ENCODE assay signal across 21 mouse cellular contexts in genomic region chr10:3173601-3174000, GRCm38 (mm10).
A peak's percentile ranks its signal among the peaks of the same experiment; 100 is the strongest.
DNase-seq lines count a peak whose midpoint lies in the region; ATAC-seq and TF ChIP-seq lines count a peak whose summit lies in the region.
"Had no signal": no experiment of that assay in that cellular context is flagged by ENCODE, and none has a peak within 500 bp of the region (broad histone marks: within the 10 kb centered on the region; RNA-seq: fewer than 3 reads in every experiment).

No protein-coding gene starts in this region.

- no peaks in the 10 kb centered on the region for H3K9me3 ChIP-seq in ES-E14 (ENCODE audit: control insufficient read depth, insufficient read depth, low read depth, low read length)
- peaks cover 17% of the 10 kb centered on the region; the same call in 1 of the 2 replicates for H3K9me3 ChIP-seq in forebrain, embryonic 15.5 days
- H3K9me3 ChIP-seq: embryonic facial prominence, embryonic 15.5 days; heart, embryonic 10.5 days; heart, embryonic 15.5 days; intestine, embryonic 15.5 days had no signal

- peaks cover 3 to 4% of the 10 kb centered on the region in 2 experiments; a peak in 2 of 4 replicates for H3K4me1 ChIP-seq in ES-E14 (ENCODE audit: control insufficient read depth in 2 of 2, insufficient read depth in 2 of 2, low read length in 2 of 2, poor library complexity in 1 of 2)
- H3K4me1 ChIP-seq in forebrain, embryonic 15.5 days, result no peaks in the 10 kb centered on the region
- H3K4me1 ChIP-seq: embryonic facial prominence, embryonic 15.5 days; forebrain, embryonic 10.5 days; heart, embryonic 10.5 days; heart, embryonic 15.5 days; intestine, embryonic 15.5 days had no signal

- H3K27me3 ChIP-seq in forebrain, embryonic 15.5 days, result no peaks in the 10 kb centered on the region
- H3K27me3 ChIP-seq: embryonic facial prominence, embryonic 15.5 days; heart, embryonic 15.5 days; intestine, embryonic 15.5 days had no signal

- no peak overlapping the region for H3K4me3 ChIP-seq in ES-E14 (ENCODE audit: insufficient read depth in 1 of 2, low read depth in 1 of 2, low read length in 2 of 2, poor library complexity in 1 of 2, severe bottlenecking in 1 of 2)
- no peak overlapping the region for H3K4me3 ChIP-seq in forebrain, embryonic 15.5 days
- H3K4me3 ChIP-seq: embryonic facial prominence, embryonic 15.5 days; erythroblast, embryonic 14.5 days; forebrain, embryonic 10.5 days; heart, embryonic 10.5 days; heart, embryonic 15.5 days; intestine, embryonic 15.5 days had no signal

- in situ Hi-C loops in ES-E14 (cut with MboI; ENCODE audit: low sequenced_read_pairs in 2 of 2, unreplicated experiment in 2 of 2), result no loop called here

- no peak for ATAC-seq in forebrain, embryonic 15.5 days (replicated peaks)
- ATAC-seq: forebrain, embryonic 14.5 days; intestine, embryonic 15.5 days had no signal

- peak; percentile 37 for DNase-seq in cerebellum, adult 11-12 months
- no peak for DNase-seq in cerebellum, postnatal 14 days
- no peak for DNase-seq in ES-E14 (ENCODE audit: low read depth, low spot score)
- DNase-seq in cerebellum, adult 9-10 months, result peak; percentile 69
- DNase-seq in adrenal gland, postnatal 10 days, result no peak
- no peak for DNase-seq in thymus, adult 18-20 months
- DNase-seq: adrenal gland, adult 8-10 months; embryo, embryonic 11 days; gastrocnemius, postnatal 36 days; heart, adult 18-20 months; heart, postnatal 14 days; kidney, adult 18-20 months had no signal

- peaks cover 4% of the 10 kb centered on the region; the same call in 1 of the 2 replicates for H3K36me3 ChIP-seq in ES-E14 (ENCODE audit: control insufficient read depth, insufficient read depth, low read length, poor library complexity, severe bottlenecking)
- H3K36me3 ChIP-seq in forebrain, embryonic 15.5 days, result no peaks in the 10 kb centered on the region
- H3K36me3 ChIP-seq: embryonic facial prominence, embryonic 15.5 days; forebrain, embryonic 10.5 days; heart, embryonic 10.5 days; heart, embryonic 15.5 days; intestine, embryonic 15.5 days had no signal

- H3K4me2 ChIP-seq in forebrain, embryonic 15.5 days (replicated peaks), result no peak overlapping the region
- H3K4me2 ChIP-seq: embryonic facial prominence, embryonic 15.5 days; heart, embryonic 15.5 days; hindbrain, embryonic 14.5 days; intestine, embryonic 15.5 days had no signal

- H3K27ac ChIP-seq in ES-E14 (ENCODE audit: insufficient read depth, low read depth, low read length, poor library complexity, severe bottlenecking), result peak overlapping the region; percentile 77
- no peak overlapping the region for H3K27ac ChIP-seq in forebrain, embryonic 15.5 days (replicated peaks)
- H3K27ac ChIP-seq: embryonic facial prominence, embryonic 15.5 days; forebrain, embryonic 10.5 days; heart, embryonic 10.5 days; heart, embryonic 15.5 days; hindbrain, embryonic 14.5 days; intestine, embryonic 15.5 days had no signal

- no peak overlapping the region for H3K9ac ChIP-seq in ES-E14 (ENCODE audit: insufficient read depth, low read depth, low read length, poor library complexity, severe bottlenecking)
- H3K9ac ChIP-seq in forebrain, embryonic 15.5 days (replicated peaks), result no peak overlapping the region
- H3K9ac ChIP-seq: embryonic facial prominence, embryonic 15.5 days; heart, embryonic 15.5 days; hindbrain, embryonic 14.5 days; intestine, embryonic 15.5 days had no signal

TF ChIP-seq in ES-E14, 5 proteins besides CTCF, POLR2A, EP300 and RAD21:
- no peak for TF ChIP-seq CHD2 (IDR thresholded peaks at IDR 0.05; ENCODE audit: low read depth, low read length)
- no peak for TF ChIP-seq MAFK (IDR thresholded peaks at IDR 0.05; ENCODE audit: insufficient read depth, low read depth, low read length)
- no peak for TF ChIP-seq ZC3H11A (IDR thresholded peaks at IDR 0.05; ENCODE audit: borderline replicate concordance, low read depth, low read length)
- TF ChIP-seq ZNF384 (IDR thresholded peaks at IDR 0.05; ENCODE audit: low read depth, low read length), result no peak
- TF ChIP-seq HCFC1 (IDR thresholded peaks at IDR 0.05; ENCODE audit: borderline replicate concordance, insufficient read depth, low read length), result no peak
TF ChIP-seq in ES-E14: peak in this region for 0.

Comparison
In these comparisons a context has a peak if more than half of its experiments do, and no peak if none do; other contexts are left out.
1. DNase-seq: peak in cerebellum, adult 11-12 months (single experiment) and cerebellum, adult 9-10 months (single experiment); none in cerebellum, postnatal 14 days (0 of 2), ES-E14 (single experiment), adrenal gland, postnatal 10 days (single experiment) and thymus, adult 18-20 months (0 of 2).